Mouse (Mus musculus): ENCODE data around the gene 4930524J08Rik. TPM values are rescaled to one million over a fixed set of nuclear protein-coding genes. Genes with fewer than 3 reads are reported as not detected.

The 4930524J08Rik gene
- total and polyA plus RNA-seq, 3 experiments, result 0.50 to 5.8 (median 0.72) TPM

GRCm38 (mm10) chr5:100020089-100020488 is 41.2 kb downstream of the 4930524J08Rik start:
- H3K4me1 ChIP-seq (ENCODE audit: control insufficient read depth in 1 of 2, insufficient read depth in 2 of 2), result no peaks in the 10 kb centered on the region

GRCm38 (mm10) chr5:100024403-100024802 is 45.5 kb downstream of the 4930524J08Rik start:
- in situ Hi-C loops (cut with MboI; ENCODE audit: low pct_ligation_motif_present, low pct_unique_long_range_greater_than_20kb, low sequenced_read_pairs), result no loop called here
- no peak for TF ChIP-seq POLR2AphosphoS2 (IDR thresholded peaks at IDR 0.05; ENCODE audit: low read depth, low read length)
- no peak for TF ChIP-seq UBTF (IDR thresholded peaks at IDR 0.05; ENCODE audit: low read depth, low read length)
- no peak for TF ChIP-seq POLR2A (IDR thresholded peaks at IDR 0.05; ENCODE audit: low read depth, low read length)
- no peak for TF ChIP-seq SMC3 (IDR thresholded peaks at IDR 0.05; ENCODE audit: low read depth, low read length)
- TF ChIP-seq MXI1 (IDR thresholded peaks at IDR 0.05; ENCODE audit: low read depth, low read length), result no peak
- TF ChIP-seq RAD21 (IDR thresholded peaks at IDR 0.05; ENCODE audit: low read depth, low read length), result no peak
- no peak for TF ChIP-seq ELF1 (IDR thresholded peaks at IDR 0.05; ENCODE audit: low read depth, low read length)
- TF ChIP-seq USF1 (IDR thresholded peaks at IDR 0.05; ENCODE audit: low read depth, low read length), result no peak
- TF ChIP-seq USF2 (conservative IDR thresholded peaks at IDR 0.05; ENCODE audit: low read depth, low read length), result no peak
- TF ChIP-seq EP300 (IDR thresholded peaks at IDR 0.05; ENCODE audit: low read length), result no peak
- no peak for TF ChIP-seq CHD2 (IDR thresholded peaks at IDR 0.05; ENCODE audit: low read length)
- TF ChIP-seq KAT2A (IDR thresholded peaks at IDR 0.05; ENCODE audit: insufficient replicate concordance, low read length), result no peak
- no peak for TF ChIP-seq ZKSCAN1 (IDR thresholded peaks at IDR 0.05; ENCODE audit: borderline replicate concordance, low read depth, low read length)
- no peak for TF ChIP-seq ZC3H11A (IDR thresholded peaks at IDR 0.05; ENCODE audit: low read depth, low read length)
- H3K9ac ChIP-seq (ENCODE audit: insufficient read depth, low read depth), result no peak overlapping the region
- dilution Hi-C loops (cut with MboI; ENCODE audit: extremely low pct_ligation_motif_present, extremely low pct_unique_long_range_greater_than_20kb, low sequenced_read_pairs), result no loop called here
- H3K27ac ChIP-seq (ENCODE audit: insufficient read depth, low read depth), result no peak overlapping the region
- H3K9me3 ChIP-seq (replicated peaks; ENCODE audit: low read length), result no peaks in the 10 kb centered on the region
- no peak overlapping the region for H3K4me2 ChIP-seq (ENCODE audit: insufficient read depth, low read depth, poor library complexity, severe bottlenecking)
- H3K4me1 ChIP-seq (ENCODE audit: control insufficient read depth in 1 of 2, insufficient read depth in 2 of 2), result no peaks in the 10 kb centered on the region
- H3K27me3 ChIP-seq (replicated peaks), result no peaks in the 10 kb centered on the region
- DNase-seq (ENCODE audit: extremely low read depth), result no peak
- no peaks in the 10 kb centered on the region for H3K36me3 ChIP-seq (replicated peaks in 1 of 2; ENCODE audit: control insufficient read depth in 1 of 2, insufficient read depth in 1 of 2, low read length in 1 of 2)
- H3K4me3 ChIP-seq (replicated peaks in 1 of 3; ENCODE audit: low read depth in 2 of 3, low read length in 2 of 3, poor library complexity in 1 of 3), result no peak overlapping the region
- no peaks in the 10 kb centered on the region for H3K79me2 ChIP-seq (replicated peaks; ENCODE audit: control insufficient read depth, extremely low read depth, insufficient read depth, poor library complexity, severe bottlenecking)

More at GRCm38 (mm10) chr5:100020089-100020488, 41.2 kb downstream of the 4930524J08Rik start:
- TF ChIP-seq CHD1 (IDR thresholded peaks at IDR 0.05; ENCODE audit: low read depth, low read length), result no peak
- TF ChIP-seq SIN3A (IDR thresholded peaks at IDR 0.05; ENCODE audit: low read length), result no peak
- no peak for TF ChIP-seq IRF4 (IDR thresholded peaks at IDR 0.05; ENCODE audit: low read depth, low read length)
- no peak for TF ChIP-seq ZMIZ1 (IDR thresholded peaks at IDR 0.05; ENCODE audit: low read depth, low read length)
- TF ChIP-seq MAZ (IDR thresholded peaks at IDR 0.05; ENCODE audit: low read depth, low read length), result no peak
- TF ChIP-seq MAX (IDR thresholded peaks at IDR 0.05; ENCODE audit: low read length), result no peak
- no peak for TF ChIP-seq TBP (conservative IDR thresholded peaks at IDR 0.05; ENCODE audit: low read depth, low read length)
- TF ChIP-seq ETS1 (conservative IDR thresholded peaks at IDR 0.05; ENCODE audit: low read depth, low read length), result no peak
- no peak for TF ChIP-seq NELFE (IDR thresholded peaks at IDR 0.05; ENCODE audit: low read depth, low read length)
- TF ChIP-seq MYC (IDR thresholded peaks at IDR 0.05; ENCODE audit: low read depth, low read length), result no peak
- no peak for TF ChIP-seq HCFC1 (IDR thresholded peaks at IDR 0.05; ENCODE audit: low read depth, low read length)
- TF ChIP-seq USF1 (IDR thresholded peaks at IDR 0.05; ENCODE audit: low read depth, low read length), result no peak
- no peak for TF ChIP-seq EP300 (IDR thresholded peaks at IDR 0.05; ENCODE audit: low read length)
- dilution Hi-C loops (cut with MboI; ENCODE audit: extremely low pct_ligation_motif_present, extremely low pct_unique_long_range_greater_than_20kb, low sequenced_read_pairs), result no loop called here
- no peak overlapping the region for H3K27ac ChIP-seq (ENCODE audit: insufficient read depth, low read depth)
- no peak for DNase-seq (ENCODE audit: extremely low read depth)
- in situ Hi-C loops (cut with MboI; ENCODE audit: low pct_ligation_motif_present, low pct_unique_long_range_greater_than_20kb, low sequenced_read_pairs), result no loop called here
- H3K4me3 ChIP-seq (replicated peaks in 1 of 3; ENCODE audit: low read depth in 2 of 3, low read length in 2 of 3, poor library complexity in 1 of 3), result no peak overlapping the region
- H3K9me3 ChIP-seq (replicated peaks; ENCODE audit: low read length), result no peaks in the 10 kb centered on the region
- H3K79me2 ChIP-seq (replicated peaks; ENCODE audit: control insufficient read depth, extremely low read depth, insufficient read depth, poor library complexity, severe bottlenecking), result no peaks in the 10 kb centered on the region
- H3K36me3 ChIP-seq (replicated peaks in 1 of 2; ENCODE audit: control insufficient read depth in 1 of 2, insufficient read depth in 1 of 2, low read length in 1 of 2), result no peaks in the 10 kb centered on the region
- no peaks in the 10 kb centered on the region for H3K27me3 ChIP-seq (replicated peaks)
- no peak overlapping the region for H3K4me2 ChIP-seq (ENCODE audit: insufficient read depth, low read depth, poor library complexity, severe bottlenecking)
- no peak overlapping the region for H3K9ac ChIP-seq (ENCODE audit: insufficient read depth, low read depth)
